Mouse (Mus musculus) right cerebral cortex, postnatal 14 days (tissue): ENCODE measurements around the gene Ugt2b5.
"Not testable (repeated sequence)": the region's sequence is repeated elsewhere in the genome, so short reads cannot be mapped to it uniquely, and the experiment has no call there.

Experiments
- DNase-seq: peaks from one replicate; pipeline ENCODE4 v3.0.0; 2022

The Ugt2b5 gene

GRCm38 (mm10) chr5:87140196-87140595 is at the start of gene Ugt2b5:
Ugt2b5 (minus strand) TSS chr5:87140318.
- not testable (repeated sequence) for DNase-seq

- not testable (repeated sequence) for DNase-seq
These were observed 35.7 kb upstream of the Ugt2b5 start for GRCm38 (mm10) chr5:87175780-87176179.

- no peak for DNase-seq
These were observed 34.6 kb upstream of the Ugt2b5 start for GRCm38 (mm10) chr5:87174671-87175070.

- DNase-seq = no peak
These were observed 7.8 kb upstream of the Ugt2b5 start for GRCm38 (mm10) chr5:87147741-87148454.

- DNase-seq = no peak
These were observed 2.8 kb upstream of the Ugt2b5 start for GRCm38 (mm10) chr5:87142865-87143456.

- not testable (repeated sequence) for DNase-seq
These were observed 36.4 kb downstream of the Ugt2b5 start for GRCm38 (mm10) chr5:87103697-87104096.

GRCm38 (mm10) chr5:87092346-87093027 is 47.6 kb downstream of the Ugt2b5 start, which contains the start of gene Ugt2b36:
Ugt2b36 (minus strand) TSS chr5:87092555.
- DNase-seq = no peak

GRCm38 (mm10) chr5:87091111-87091510 is 49.0 kb downstream of the Ugt2b5 start:
- no peak for DNase-seq

GRCm38 (mm10) chr5:87089264-87089663 is 50.9 kb downstream of the Ugt2b5 start:
- DNase-seq = no peak

- DNase-seq = no peak
These were observed 53.8 kb downstream of the Ugt2b5 start for GRCm38 (mm10) chr5:87086269-87086668.
